Mouse (Mus musculus) G1E (cell line): ENCODE data around the gene Csgalnact2. TPM values are rescaled to one million over a fixed set of nuclear protein-coding genes. Genes with fewer than 3 reads are reported as not detected.
A peak's percentile ranks its signal among the peaks of the same experiment; 100 is the strongest.

Source experiments
- ATAC-seq: 2 replicates; pipeline ENCODE4 v1.8.0; 2016; ENCODE audit warnings: mild to moderate bottlenecking; ENCODE audit not compliant: insufficient number of reproducible peaks, poor library complexity, low FRiP score, severe bottlenecking; ENCODE audit errors: extremely low read depth
- DNase-seq: peaks from one replicate; pipeline ENCODE4 v3.0.0; 2012; ENCODE audit warnings: low spot score
- H3K27me3 ChIP-seq: 2 replicates; pipeline ENCODE4 v1.6.1; 2012; ENCODE audit warnings: mild to moderate bottlenecking, low read length, inconsistent platforms; ENCODE audit not compliant: insufficient read depth
- H3K36me3 ChIP-seq: replicated peaks from 2 replicates; pipeline ENCODE3; 2012; ENCODE audit warnings: mild to moderate bottlenecking, inconsistent platforms
- H3K4me1 ChIP-seq: 2 replicates; pipeline ENCODE4 v1.6.1; 2012; ENCODE audit warnings: low read depth, low read length, inconsistent platforms, mixed read lengths; ENCODE audit not compliant: insufficient read depth
- H3K4me3 ChIP-seq: 2 replicates; pipeline ENCODE4 v1.5.1; 2012; ENCODE audit warnings: low read depth, mild to moderate bottlenecking, inconsistent platforms, low read length, moderate library complexity, mixed read lengths
- H3K9me3 ChIP-seq: replicated peaks from 2 replicates; pipeline ENCODE4 v1.6.1; 2012; ENCODE audit warnings: inconsistent platforms
- CTCF ChIP-seq: IDR thresholded peaks from 2 replicates; pipeline ENCODE4 v1.5.1; 2012; ENCODE audit warnings: low read depth, low read length, inconsistent platforms, mixed read lengths
- GATA1 ChIP-seq: IDR thresholded peaks from 2 replicates; pipeline ENCODE4 v1.6.1; 2012; ENCODE audit warnings: borderline replicate concordance, low read length, inconsistent platforms, mixed read lengths
- GATA2 ChIP-seq: IDR thresholded peaks from 2 replicates; pipeline ENCODE4 v1.6.1; 2012; ENCODE audit warnings: low read depth, low read length, inconsistent platforms, borderline replicate concordance
- POLR2AphosphoS5 ChIP-seq: IDR thresholded peaks from 2 replicates; pipeline ENCODE4 v1.6.1; 2012; ENCODE audit warnings: low read depth, low read length, inconsistent platforms; ENCODE audit not compliant: insufficient replicate concordance
- TAL1 ChIP-seq: conservative IDR thresholded peaks from 2 replicates; pipeline ENCODE4 v1.6.1; 2012; ENCODE audit warnings: low read depth, low read length, inconsistent platforms, mixed read lengths
- polyA plus RNA-seq: library from polyadenylated mRNA; stranded (reverse); fragments of >175 nt; gene quantifications from 2 replicates; pipeline ENCODE4 v1.2.3, GENCODE M21; 2012
- total RNA-seq, 2 experiments: library from RNA; stranded (forward) in 1 of 2; stranded (reverse) in 1 of 2; fragments of 200-1000 nt in 1 of 2; fragments of >200 nt in 1 of 2; fragmentation: Nextera tagmentation in 1 of 2; gene quantifications; 2 replicates each; pipeline ENCODE4 v1.2.3; 2014 to 2017

Gene Csgalnact2
- total RNA-seq (2014; fragmentation: Nextera tagmentation) = 35.4 and 37.6 TPM in 2 replicates
- total RNA-seq (2017) = 33.5 and 38.0 TPM in 2 replicates
- polyA plus RNA-seq = 4.5 and 5.2 TPM in 2 replicates

- ATAC-seq (peak; percentile 97), DNase-seq (peak; percentile 78)
- Histone ChIP-seq H3K9me3 (no peaks in the 10 kb centered on the region), H3K36me3 (peaks cover 4% of the 10 kb centered on the region), H3K4me3 (peak within 1 kb of the TSS; percentile 88), H3K4me1 (peaks cover 40% of the 10 kb centered on the region), H3K27me3 (peaks cover 18% of the 10 kb centered on the region)
- TF ChIP-seq TAL1 (no peak), POLR2AphosphoS5 (no peak)
Measured at GRCm38 (mm10) chr6:118138731-118139709, at the start of gene Csgalnact2. Csgalnact2 (minus strand) TSS chr6:118139140.

- Histone ChIP-seq H3K4me3 (no peak overlapping the region), H3K4me1 (no peaks in the 10 kb centered on the region), H3K36me3 (no peaks in the 10 kb centered on the region), H3K9me3 (no peaks in the 10 kb centered on the region), H3K27me3 (no peaks in the 10 kb centered on the region)
- TF ChIP-seq TAL1 (no peak), CTCF (no peak), GATA1 (no peak), GATA2 (no peak), POLR2AphosphoS5 (no peak)
- DNase-seq (no peak), ATAC-seq (no peak)
Measured at GRCm38 (mm10) chr6:118188599-118188998, 49.7 kb upstream of the Csgalnact2 start.

GRCm38 (mm10) chr6:118187285-118187641 is 48.3 kb upstream of the Csgalnact2 start:
- H3K36me3 ChIP-seq = no peaks in the 10 kb centered on the region
- H3K27me3 ChIP-seq = no peaks in the 10 kb centered on the region
- TF ChIP-seq GATA1 = no peak
- no peak for TF ChIP-seq POLR2AphosphoS5
- no peak for TF ChIP-seq TAL1
- no peak for TF ChIP-seq CTCF
- TF ChIP-seq GATA2 = no peak
- no peaks in the 10 kb centered on the region for H3K4me1 ChIP-seq
- no peak for ATAC-seq
- H3K4me3 ChIP-seq = no peak overlapping the region
- no peak for DNase-seq
- no peaks in the 10 kb centered on the region for H3K9me3 ChIP-seq

GRCm38 (mm10) chr6:118186620-118187284 is 47.8 kb upstream of the Csgalnact2 start:
- no peak for ATAC-seq
- Histone ChIP-seq H3K4me3 (no peak overlapping the region), H3K27me3 (no peaks in the 10 kb centered on the region), H3K9me3 (no peaks in the 10 kb centered on the region), H3K36me3 (no peaks in the 10 kb centered on the region), H3K4me1 (no peaks in the 10 kb centered on the region)
- TF ChIP-seq CTCF (no peak), POLR2AphosphoS5 (no peak), TAL1 (no peak), GATA1 (no peak), GATA2 (no peak)
- no peak for DNase-seq

GRCm38 (mm10) chr6:118184126-118184525 is 45.2 kb upstream of the Csgalnact2 start:
- H3K9me3 ChIP-seq = no peaks in the 10 kb centered on the region
- H3K4me3 ChIP-seq = no peak overlapping the region
- ATAC-seq = no peak
- DNase-seq = no peak
- H3K36me3 ChIP-seq = no peaks in the 10 kb centered on the region
- H3K4me1 ChIP-seq = peaks cover 3% of the 10 kb centered on the region; the same call in 1 of the 2 replicates
- TF ChIP-seq CTCF = no peak
- no peak for TF ChIP-seq GATA2
- TF ChIP-seq POLR2AphosphoS5 = no peak
- no peak for TF ChIP-seq GATA1
- TF ChIP-seq TAL1 = no peak
- no peaks in the 10 kb centered on the region for H3K27me3 ChIP-seq

- Histone ChIP-seq H3K4me3 (no peak overlapping the region), H3K36me3 (no peaks in the 10 kb centered on the region), H3K9me3 (no peaks in the 10 kb centered on the region), H3K27me3 (no peaks in the 10 kb centered on the region), H3K4me1 (peaks cover 3% of the 10 kb centered on the region; the same call in 1 of the 2 replicates)
- DNase-seq (no peak), ATAC-seq (no peak)
- TF ChIP-seq POLR2AphosphoS5 (no peak), GATA1 (no peak)
Measured at GRCm38 (mm10) chr6:118180085-118180423, 41.1 kb upstream of the Csgalnact2 start.
